Mouse (Mus musculus) forebrain, embryonic 13.5 days (tissue): ENCODE measurements around the gene Ptprt. TPM values are rescaled to one million over a fixed set of nuclear protein-coding genes. Genes with fewer than 3 reads are reported as not detected.

ENCODE experiments used
- ATAC-seq: fragments of 200-750 bp; cut with Nextera tagmentation; 2 replicates; pipeline ENCODE4 v1.8.0; 2017
- H3K27ac ChIP-seq: fragments of 300-500 bp; sonication (generic); 2 replicates; pipeline ENCODE4 v1.5.1; 2015; ENCODE audit warnings: inconsistent platforms, mild to moderate bottlenecking, moderate library complexity
- H3K27me3 ChIP-seq: fragments of 300-500 bp; sonication (generic); 2 replicates; pipeline ENCODE4 v1.6.1; 2015; ENCODE audit warnings: mild to moderate bottlenecking, inconsistent platforms
- H3K36me3 ChIP-seq: fragments of 300-500 bp; sonication (generic); 2 replicates; pipeline ENCODE4 v1.6.1; 2015; ENCODE audit warnings: mild to moderate bottlenecking, inconsistent platforms; ENCODE audit not compliant: poor library complexity, severe bottlenecking
- H3K4me1 ChIP-seq: fragments of 300-500 bp; sonication (generic); 2 replicates; pipeline ENCODE4 v1.6.1; 2015; ENCODE audit warnings: inconsistent platforms
- H3K4me2 ChIP-seq: fragments of 300-500 bp; sonication (generic); 2 replicates; pipeline ENCODE4 v1.6.1; 2015; ENCODE audit warnings: inconsistent platforms, mild to moderate bottlenecking, moderate library complexity
- H3K4me3 ChIP-seq: fragments of 300-500 bp; sonication (generic); 2 replicates; pipeline ENCODE4 v1.5.1; 2015; ENCODE audit warnings: mild to moderate bottlenecking, inconsistent platforms
- H3K9ac ChIP-seq: fragments of 300-500 bp; sonication (generic); 2 replicates; pipeline ENCODE4 v1.6.1; 2015; ENCODE audit warnings: mild to moderate bottlenecking, inconsistent platforms
- H3K9me3 ChIP-seq: fragments of 300-500 bp; sonication (generic); replicated peaks from 2 replicates; pipeline ENCODE4 v1.6.1; 2016; ENCODE audit warnings: inconsistent platforms
- WGBS: fragments of 180-500 bp; shearing (Covaris S2); methylation state at CpG from one replicate; pipeline ENCODE4 v1.1.7; 2015; 5-methylcytosine and 5-hydroxymethylcytosine counted together
- polyA plus RNA-seq: library from polyadenylated mRNA; unstranded; fragments of >200 nt; fragmentation: Nextera tagmentation; extraction: Ambion mirVana; gene quantifications from 2 replicates; pipeline ENCODE4 v1.2.1, GENCODE M21; 2015

Ptprt gene
- polyA plus RNA-seq, 1 experiment from 2014 or later, result 2.1 TPM

DNA sequence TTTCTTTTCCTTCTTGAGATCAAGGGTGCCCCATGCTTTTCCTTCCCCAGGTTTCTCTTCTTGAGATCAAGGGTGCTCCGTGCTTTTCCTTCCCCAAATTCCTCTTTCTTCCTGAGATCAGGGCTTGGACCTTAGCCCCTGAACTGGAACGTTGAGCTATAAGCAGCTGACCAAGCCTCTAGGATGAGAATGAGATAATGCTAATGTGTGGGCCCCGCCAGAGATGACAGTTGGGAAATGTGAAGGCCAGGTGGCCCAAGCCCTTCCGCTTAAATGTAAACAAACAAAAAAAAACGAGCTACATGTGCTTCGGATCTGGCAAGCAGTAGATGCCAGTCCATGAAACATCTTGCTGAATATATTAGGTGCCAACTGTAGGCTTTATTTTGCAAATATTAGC is 266.3 kb downstream of the Ptprt start:
- no peak for ATAC-seq
- H3K9me3 ChIP-seq, result no peaks in the 10 kb centered on the region
- H3K36me3 ChIP-seq, result no peaks in the 10 kb centered on the region
- H3K4me2 ChIP-seq, result no peak overlapping the region
- H3K4me3 ChIP-seq, result no peak overlapping the region
- no peak overlapping the region for H3K9ac ChIP-seq
- no peak overlapping the region for H3K27ac ChIP-seq
- no peaks in the 10 kb centered on the region for H3K4me1 ChIP-seq
- WGBS, result 77% methylated on average over 6 of the region's 6 CpGs
- peaks cover 38% of the 10 kb centered on the region for H3K27me3 ChIP-seq

DNA sequence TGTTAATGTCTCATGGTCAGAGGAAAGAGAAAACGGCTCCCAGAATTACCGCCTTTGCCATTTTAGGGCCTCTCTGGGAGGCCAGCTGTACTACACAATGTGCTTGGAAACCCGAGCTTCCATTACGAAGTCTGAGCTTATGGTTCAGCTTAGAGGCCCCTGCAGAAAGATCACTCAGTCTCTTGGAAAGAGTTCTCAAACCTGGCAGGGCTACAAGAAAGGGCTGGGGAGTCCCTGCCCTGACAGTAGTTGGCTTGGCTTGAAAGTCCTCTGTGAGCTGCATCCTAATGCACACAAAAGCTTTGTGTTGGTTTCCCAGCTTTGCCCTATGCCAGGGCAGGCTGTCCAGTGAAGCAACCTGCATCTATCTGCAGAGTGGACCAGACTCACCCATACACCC is 269.1 kb downstream of the Ptprt start:
- ATAC-seq, result no peak
- Histone ChIP-seq H3K4me2 (no peak overlapping the region), H3K27ac (no peak overlapping the region), H3K9me3 (no peaks in the 10 kb centered on the region), H3K4me1 (no peaks in the 10 kb centered on the region), H3K4me3 (no peak overlapping the region), H3K36me3 (no peaks in the 10 kb centered on the region), H3K9ac (no peak overlapping the region), H3K27me3 (peaks cover 26% of the 10 kb centered on the region)
- WGBS, result 42% methylated on average over 4 of the region's 4 CpGs

DNA sequence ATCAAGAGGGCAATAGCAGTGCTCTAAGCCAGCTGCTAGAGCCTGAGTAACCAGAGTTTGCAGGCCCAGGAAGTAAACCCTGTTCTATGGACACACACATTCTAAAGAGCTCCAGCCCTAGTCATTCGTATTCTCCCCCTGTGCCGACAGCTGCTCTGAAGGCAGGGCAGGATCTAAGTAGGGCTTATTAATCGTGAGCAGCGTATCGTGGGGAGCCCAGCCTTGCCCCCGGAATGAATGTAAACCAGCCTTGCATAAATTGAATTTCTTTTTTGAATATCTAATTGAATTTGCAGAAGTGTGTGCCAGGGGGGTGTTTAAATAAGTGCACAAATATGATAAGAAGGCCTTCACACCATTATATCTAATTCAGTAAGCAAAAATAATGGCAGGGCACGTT is 283.6 kb downstream of the Ptprt start:
- H3K27ac ChIP-seq, result no peak overlapping the region

GRCm38 (mm10) chr2:162349047-162349446 is 311.9 kb downstream of the Ptprt start:
- Histone ChIP-seq H3K27me3 (no peaks in the 10 kb centered on the region), H3K36me3 (no peaks in the 10 kb centered on the region), H3K4me3 (no peak overlapping the region), H3K9ac (no peak overlapping the region), H3K4me2 (no peak overlapping the region), H3K9me3 (no peaks in the 10 kb centered on the region), H3K4me1 (no peaks in the 10 kb centered on the region), H3K27ac (no peak overlapping the region)
- ATAC-seq, result no peak
- WGBS, result 52% methylated on average over 1 of the region's 1 CpGs

More for the DNA sequence above, 283.6 kb downstream of the Ptprt start:
- H3K4me1 ChIP-seq, result 0 out of 2 replicates have a peak, but pooled peaks cover 5% of the 10 kb centered on the region
- no peaks in the 10 kb centered on the region for H3K9me3 ChIP-seq
- H3K9ac ChIP-seq, result no peak overlapping the region
- peaks cover 4% of the 10 kb centered on the region; the same call in 1 of the 2 replicates for H3K27me3 ChIP-seq
- 22% methylated on average over 7 of the region's 7 CpGs for WGBS
- no peak for ATAC-seq
- no peak overlapping the region for H3K4me3 ChIP-seq
- no peaks in the 10 kb centered on the region for H3K36me3 ChIP-seq
- no peak overlapping the region for H3K4me2 ChIP-seq

DNA sequence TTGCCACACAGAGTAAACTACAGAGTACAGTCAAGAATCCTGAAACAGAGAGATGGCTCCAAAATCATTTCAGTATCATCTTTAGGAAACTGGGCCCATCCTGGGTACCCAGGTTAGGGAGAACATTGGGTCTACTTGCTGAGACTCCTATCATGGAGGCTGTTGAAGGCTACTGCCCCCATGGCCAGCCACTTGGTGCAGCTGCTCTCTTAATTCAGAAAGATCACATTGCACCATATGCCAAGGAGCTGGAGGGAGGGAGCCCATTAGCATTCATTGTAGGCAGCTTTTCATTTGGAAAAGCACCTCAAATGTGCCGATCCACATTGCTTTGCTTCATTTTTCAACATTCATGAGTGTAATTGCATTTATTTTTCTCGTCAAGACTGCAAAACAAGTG is 319.1 kb downstream of the Ptprt start:
- Histone ChIP-seq H3K4me3 (no peak overlapping the region), H3K36me3 (no peaks in the 10 kb centered on the region), H3K9ac (no peak overlapping the region), H3K4me1 (peaks cover 14% of the 10 kb centered on the region), H3K27ac (no peak overlapping the region), H3K4me2 (no peak overlapping the region), H3K27me3 (peaks cover 4% of the 10 kb centered on the region; the same call in 1 of the 2 replicates), H3K9me3 (no peaks in the 10 kb centered on the region)
- peak; percentile 50; the same call in 1 of the 2 replicates for ATAC-seq
- 38% methylated on average over 2 of the region's 2 CpGs for WGBS

DNA sequence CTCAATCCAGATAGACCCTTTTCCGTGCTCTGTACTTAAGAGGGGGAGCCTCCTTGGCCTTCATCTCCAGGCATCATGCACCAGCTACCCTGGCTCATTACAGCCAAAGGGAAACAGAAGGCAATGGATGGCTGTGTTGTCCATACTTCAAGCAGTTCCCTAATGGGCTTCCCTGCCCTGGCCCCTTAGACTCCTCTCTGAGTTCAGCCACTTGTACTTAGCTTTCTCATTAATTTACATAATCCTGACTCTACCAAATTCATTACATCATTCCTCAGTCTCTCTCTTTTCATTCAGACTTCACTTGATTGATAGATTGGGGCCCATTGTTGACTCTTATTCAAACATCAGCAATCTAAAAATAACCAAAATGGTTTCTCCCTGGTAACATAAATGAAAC is 320.7 kb downstream of the Ptprt start:
- Histone ChIP-seq H3K36me3 (no peaks in the 10 kb centered on the region), H3K4me1 (peaks cover 14% of the 10 kb centered on the region), H3K4me3 (no peak overlapping the region), H3K27ac (no peak overlapping the region), H3K9me3 (no peaks in the 10 kb centered on the region), H3K4me2 (no peak overlapping the region), H3K27me3 (peaks cover 15% of the 10 kb centered on the region; the same call in 1 of the 2 replicates), H3K9ac (no peak overlapping the region)
- peak; percentile 88 for ATAC-seq
- WGBS, result 9% methylated on average over 1 of the region's 1 CpGs

GRCm38 (mm10) chr2:162332066-162332683 is 328.8 kb downstream of the Ptprt start:
- Histone ChIP-seq H3K4me1 (peaks cover 10% of the 10 kb centered on the region), H3K9ac (no peak overlapping the region), H3K9me3 (no peaks in the 10 kb centered on the region), H3K27me3 (peaks cover 40% of the 10 kb centered on the region), H3K36me3 (no peaks in the 10 kb centered on the region), H3K4me2 (no peak overlapping the region), H3K27ac (no peak overlapping the region), H3K4me3 (no peak overlapping the region)
- 10% methylated on average over 5 of the region's 5 CpGs for WGBS
- peak; percentile 36; the same call in 1 of the 2 replicates for ATAC-seq

DNA sequence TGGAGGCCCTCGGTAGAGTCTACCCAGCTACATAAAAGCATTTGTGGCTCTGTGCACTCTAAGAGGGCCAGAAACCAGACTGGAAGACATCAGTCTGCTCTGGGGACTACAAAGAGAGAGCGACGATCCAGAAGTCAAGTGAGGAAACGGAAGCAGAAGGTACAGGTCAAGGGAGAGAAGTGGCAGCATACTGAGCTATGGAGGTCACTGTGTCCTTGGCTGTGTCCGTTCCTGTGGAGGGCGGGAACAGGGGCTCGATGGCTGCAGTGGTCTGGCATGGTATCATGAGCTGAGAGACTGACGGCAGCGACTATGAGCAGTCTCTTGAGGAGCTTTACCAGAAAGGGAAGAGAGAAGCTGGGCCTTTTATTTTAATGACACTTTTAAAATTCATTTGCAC is 331.5 kb downstream of the Ptprt start:
- Histone ChIP-seq H3K36me3 (no peaks in the 10 kb centered on the region), H3K4me2 (no peak overlapping the region), H3K4me1 (peaks cover 10% of the 10 kb centered on the region), H3K4me3 (no peak overlapping the region), H3K9me3 (no peaks in the 10 kb centered on the region), H3K9ac (no peak overlapping the region), H3K27ac (no peak overlapping the region), H3K27me3 (peaks cover 24% of the 10 kb centered on the region)
- 91% methylated on average over 9 of the region's 9 CpGs for WGBS
- ATAC-seq, result no peak

DNA sequence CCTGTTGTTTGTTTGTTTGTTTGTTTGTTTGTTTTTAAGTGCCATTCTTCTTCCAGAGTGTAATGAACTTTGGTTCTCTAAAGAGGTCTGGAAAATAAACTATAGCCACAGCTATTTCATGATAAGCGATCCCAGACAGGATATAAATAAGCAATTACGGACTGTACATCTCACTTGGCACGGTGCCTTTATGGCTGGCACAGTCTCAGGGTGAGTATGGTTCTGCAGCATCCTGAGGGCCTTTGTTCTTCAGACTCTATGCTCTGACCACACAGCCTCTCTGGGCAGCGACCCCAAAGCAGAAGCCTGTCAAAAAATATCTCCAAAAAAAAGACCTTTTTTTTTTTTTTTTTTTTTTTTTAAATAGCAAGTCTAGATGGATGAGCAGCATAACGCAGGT is 338.5 kb downstream of the Ptprt start:
- H3K9me3 ChIP-seq, result peaks cover 4% of the 10 kb centered on the region; the same call in 1 of the 2 replicates
- ATAC-seq, result no peak; the same call in 1 of the 2 replicates
- peaks cover 10% of the 10 kb centered on the region; the same call in 1 of the 2 replicates for H3K4me1 ChIP-seq
- H3K27me3 ChIP-seq, result peaks cover 5% of the 10 kb centered on the region; the same call in 1 of the 2 replicates
- no peak overlapping the region for H3K4me3 ChIP-seq
- no peak overlapping the region for H3K9ac ChIP-seq
- H3K27ac ChIP-seq, result no peak overlapping the region
- H3K4me2 ChIP-seq, result no peak overlapping the region
- WGBS, result 59% methylated on average over 5 of the region's 5 CpGs
- no peaks in the 10 kb centered on the region for H3K36me3 ChIP-seq

GRCm38 (mm10) chr2:162307996-162308395 is 353.0 kb downstream of the Ptprt start:
- no peak overlapping the region for H3K4me2 ChIP-seq
- no peak overlapping the region for H3K27ac ChIP-seq
- 0 out of 2 replicates have a peak, but pooled peaks cover 2% of the 10 kb centered on the region for H3K27me3 ChIP-seq
- H3K4me1 ChIP-seq, result no peaks in the 10 kb centered on the region
- no peak for ATAC-seq
- H3K9me3 ChIP-seq, result no peaks in the 10 kb centered on the region
- no peaks in the 10 kb centered on the region for H3K36me3 ChIP-seq
- no peak overlapping the region for H3K9ac ChIP-seq
- 23% methylated on average over 2 of the region's 2 CpGs for WGBS
- H3K4me3 ChIP-seq, result no peak overlapping the region

GRCm38 (mm10) chr2:162294070-162294469 is 366.9 kb downstream of the Ptprt start:
- no peaks in the 10 kb centered on the region for H3K4me1 ChIP-seq
- no peaks in the 10 kb centered on the region for H3K27me3 ChIP-seq
- no peak overlapping the region for H3K4me3 ChIP-seq
- ATAC-seq, result no peak
- H3K9ac ChIP-seq, result no peak overlapping the region
- H3K9me3 ChIP-seq, result no peaks in the 10 kb centered on the region
- H3K4me2 ChIP-seq, result no peak overlapping the region
- no peaks in the 10 kb centered on the region for H3K36me3 ChIP-seq
- 86% methylated on average over 2 of the region's 2 CpGs for WGBS
- H3K27ac ChIP-seq, result no peak overlapping the region

- WGBS, result 68% methylated on average over 4 of the region's 4 CpGs
- Histone ChIP-seq H3K4me2 (no peak overlapping the region), H3K4me1 (peaks cover 26% of the 10 kb centered on the region), H3K4me3 (no peak overlapping the region), H3K36me3 (no peaks in the 10 kb centered on the region), H3K27ac (peak overlapping the region; percentile 73), H3K9me3 (no peaks in the 10 kb centered on the region), H3K27me3 (no peaks in the 10 kb centered on the region), H3K9ac (no peak overlapping the region)
- peak; percentile 87 for ATAC-seq
Observed at GRCm38 (mm10) chr2:162282606-162283005, 378.3 kb downstream of the Ptprt start.

- Histone ChIP-seq H3K4me3 (no peak overlapping the region), H3K36me3 (no peaks in the 10 kb centered on the region), H3K4me1 (peaks cover 26% of the 10 kb centered on the region), H3K4me2 (peak overlapping the region; percentile 20), H3K9me3 (no peaks in the 10 kb centered on the region), H3K27ac (peak overlapping the region; percentile 73), H3K27me3 (no peaks in the 10 kb centered on the region), H3K9ac (no peak overlapping the region)
- WGBS, result 4% methylated on average over 10 of the region's 10 CpGs
- ATAC-seq, result peak; percentile 93
Observed at GRCm38 (mm10) chr2:162282121-162282520, 378.8 kb downstream of the Ptprt start.
